ENCODE assay signal across 7 mouse cellular contexts in genomic region chr17:87798423-87798941, GRCm38 (mm10). TPM values are rescaled to one million over a fixed set of nuclear protein-coding genes. Genes with fewer than 3 reads are reported as not detected.
DNase-seq lines count a peak whose midpoint lies in the region; ATAC-seq and TF ChIP-seq lines count a peak whose summit lies in the region.

No protein-coding gene starts in this region.

- peak; percentile 78 for ATAC-seq in limb, embryonic 11.5 days (ENCODE audit: insufficient number of reproducible peaks, low FRiP score, low TSS enrichment, low read depth)
- peak; percentile 58 for ATAC-seq in midbrain, embryonic 12.5 days (ENCODE audit: low FRiP score, low read depth)
- ATAC-seq in stomach, embryonic 15.5 days (ENCODE audit: insufficient read depth, low FRiP score, low read depth) = peak; percentile 61

- H3K9me3 ChIP-seq in hindbrain, embryonic 10.5 days = no peaks in the 10 kb centered on the region
- H3K9me3 ChIP-seq in limb, embryonic 11.5 days (ENCODE audit: control insufficient read depth, low read length) = no peaks in the 10 kb centered on the region
- no peaks in the 10 kb centered on the region for H3K9me3 ChIP-seq in midbrain, embryonic 12.5 days
- H3K9me3 ChIP-seq in stomach, embryonic 15.5 days = no peaks in the 10 kb centered on the region

- peak overlapping the region; percentile 73 for H3K4me2 ChIP-seq in limb, embryonic 11.5 days (ENCODE audit: low read depth, severe bottlenecking)
- peak overlapping the region; percentile 95 for H3K4me2 ChIP-seq in midbrain, embryonic 12.5 days (replicated peaks)
- peak overlapping the region; percentile 73 for H3K4me2 ChIP-seq in stomach, embryonic 15.5 days

- TF ChIP-seq CTCF in embryonic fibroblast, embryonic 13.5 days (IDR thresholded peaks at IDR 0.05; ENCODE audit: borderline replicate concordance, insufficient read depth, low read length) = no peak

- no peak overlapping the region for H3K9ac ChIP-seq in limb, embryonic 11.5 days (ENCODE audit: low read length)
- H3K9ac ChIP-seq in midbrain, embryonic 12.5 days (replicated peaks) = 0 out of 2 replicates have a peak overlapping the region, but pooled peaks have one; percentile 2
- no peak overlapping the region for H3K9ac ChIP-seq in stomach, embryonic 15.5 days

- TF ChIP-seq POLR2A in embryonic fibroblast, embryonic 13.5 days (IDR thresholded peaks at IDR 0.05; ENCODE audit: low read depth, low read length) = no peak

- WGBS in hindbrain, embryonic 10.5 days = under 1% methylated on average over 40 of the region's 40 CpGs
- WGBS in limb, embryonic 11.5 days = under 1% methylated on average over 39 of the region's 40 CpGs
- under 1% methylated on average over 40 of the region's 40 CpGs for WGBS in midbrain, embryonic 12.5 days
- WGBS in stomach, embryonic 15.5 days = under 1% methylated on average over 37 of the region's 40 CpGs

- no peak overlapping the region for H3K27ac ChIP-seq in embryonic fibroblast, embryonic 13.5 days (ENCODE audit: insufficient read depth, low read length)
- H3K27ac ChIP-seq in hindbrain, embryonic 10.5 days = no peak overlapping the region
- H3K27ac ChIP-seq in limb, embryonic 11.5 days (replicated peaks; ENCODE audit: low read depth, low read length) = no peak overlapping the region
- no peak overlapping the region for H3K27ac ChIP-seq in midbrain, embryonic 12.5 days (replicated peaks)
- no peak overlapping the region for H3K27ac ChIP-seq in stomach, embryonic 15.5 days

- no peaks in the 10 kb centered on the region; the same call in none of the 2 replicates for H3K4me1 ChIP-seq in embryonic fibroblast, embryonic 13.5 days (ENCODE audit: control insufficient read depth, insufficient read depth, low read length)
- H3K4me1 ChIP-seq in hindbrain, embryonic 10.5 days (replicated peaks) = peaks cover 26% of the 10 kb centered on the region
- H3K4me1 ChIP-seq in limb, embryonic 11.5 days (ENCODE audit: control insufficient read depth, insufficient read depth, low read length) = peaks cover 11% of the 10 kb centered on the region
- peaks cover 25% of the 10 kb centered on the region for H3K4me1 ChIP-seq in midbrain, embryonic 12.5 days
- H3K4me1 ChIP-seq in stomach, embryonic 15.5 days = peaks cover 22% of the 10 kb centered on the region

- peak; percentile 69 for DNase-seq in R1 (ENCODE audit: low read depth, low spot score)
- peak; percentile 86 for DNase-seq in brain, adult 2 months (ENCODE audit: low read depth, low spot score)
- DNase-seq in hindbrain, embryonic 10.5 days (ENCODE audit: low spot score) = peak; percentile 67
- DNase-seq in limb, embryonic 11.5 days (ENCODE audit: low spot score) = peak; percentile 81

- H3K27me3 ChIP-seq in hindbrain, embryonic 10.5 days (ENCODE audit: insufficient read depth, poor library complexity, severe bottlenecking) = peaks cover 74% of the 10 kb centered on the region
- H3K27me3 ChIP-seq in limb, embryonic 11.5 days (ENCODE audit: control insufficient read depth, insufficient read depth, low read length) = peaks cover 53% of the 10 kb centered on the region
- peaks cover 73% of the 10 kb centered on the region for H3K27me3 ChIP-seq in midbrain, embryonic 12.5 days
- H3K27me3 ChIP-seq in stomach, embryonic 15.5 days (replicated peaks) = peaks cover 59% of the 10 kb centered on the region

- no peaks in the 10 kb centered on the region for H3K36me3 ChIP-seq in hindbrain, embryonic 10.5 days
- H3K36me3 ChIP-seq in limb, embryonic 11.5 days (ENCODE audit: control insufficient read depth, insufficient read depth, low read length) = no peaks in the 10 kb centered on the region
- H3K36me3 ChIP-seq in midbrain, embryonic 12.5 days = no peaks in the 10 kb centered on the region
- H3K36me3 ChIP-seq in stomach, embryonic 15.5 days = no peaks in the 10 kb centered on the region

- peak overlapping the region; percentile 17; the same call in 1 of the 2 replicates for H3K4me3 ChIP-seq in embryonic fibroblast, embryonic 13.5 days (ENCODE audit: insufficient read depth, low read length)
- H3K4me3 ChIP-seq in hindbrain, embryonic 10.5 days = peak overlapping the region; percentile 62
- H3K4me3 ChIP-seq in limb, embryonic 11.5 days (ENCODE audit: low read depth, low read length) = peak overlapping the region; percentile 35
- peak overlapping the region; percentile 53 for H3K4me3 ChIP-seq in midbrain, embryonic 12.5 days
- peak overlapping the region; percentile 44 for H3K4me3 ChIP-seq in stomach, embryonic 15.5 days (replicated peaks)

RNA-seq across cellular contexts. Expression of gene Kcnk12, which starts 0.7 kb away (rescaled TPM):
- polyA plus RNA-seq in embryonic fibroblast, embryonic 13.5 days (2011; ENCODE audit: insufficient read length, low read depth, missing spikeins) = not detected in 2 replicates
- 0.12 and 0.19 TPM in 2 replicates for polyA plus RNA-seq in hindbrain, embryonic 10.5 days (2016; fragmentation: Nextera tagmentation; extraction: Ambion mirVana)
- 0.07 TPM in 1 of 2 replicates, not detected in the other for polyA plus RNA-seq in limb, embryonic 11.5 days (2014; fragmentation: Nextera tagmentation; extraction: Ambion mirVana)
- 0.26 and 0.32 TPM in 2 replicates for polyA plus RNA-seq in midbrain, embryonic 12.5 days (2016; fragmentation: Nextera tagmentation; extraction: Ambion mirVana)
- 0.09 and 0.17 TPM in 2 replicates for polyA plus RNA-seq in stomach, embryonic 15.5 days (2015; fragmentation: Nextera tagmentation; extraction: Ambion mirVana)
